Mouse (Mus musculus): ENCODE results near the gene Hist1h3e.

DNA sequence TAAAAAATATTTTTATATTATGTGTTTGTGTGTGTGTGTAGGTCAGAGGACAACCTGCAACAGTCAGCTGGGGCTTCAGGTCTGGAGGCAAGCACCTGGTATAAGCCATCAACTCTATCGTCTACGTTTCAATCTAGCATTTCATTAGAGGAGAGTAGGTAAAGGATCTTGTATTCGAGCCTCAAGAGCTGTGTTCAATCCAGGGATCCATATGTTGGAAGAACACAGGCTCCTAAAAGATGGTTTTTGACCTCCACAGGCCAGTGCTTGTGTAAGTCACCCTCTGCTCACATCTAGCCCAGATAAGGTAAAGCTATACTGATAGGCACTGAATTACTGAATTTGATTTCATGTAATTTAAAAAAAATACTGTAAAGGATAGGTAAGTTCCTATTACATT, 5.3 kb downstream of the Hist1h3e start:
- TF ChIP-seq E2F4 (IDR thresholded peaks at IDR 0.05; ENCODE audit: insufficient read depth) (no peak), POLR2A (IDR thresholded peaks at IDR 0.05; ENCODE audit: insufficient read length, low read depth) (no peak), SRF (IDR thresholded peaks at IDR 0.05; ENCODE audit: control insufficient read depth, insufficient read length, low read depth) (no peak)
